Mouse (Mus musculus) layer of hippocampus, adult 9-10 months (tissue): ENCODE results near the gene Kcnk3.

Experiments
- DNase-seq: peaks from one replicate; pipeline ENCODE4 v3.0.0; 2022; ENCODE audit warnings: low spot score

Kcnk3 gene

GRCm38 (mm10) chr5:30674001-30674400, 86.0 kb downstream of the Kcnk3 start:
- DNase-seq: no peak
